Mouse (Mus musculus): ENCODE measurements around the gene Micall2.
A peak's percentile ranks its signal among the peaks of the same experiment; 100 is the strongest.
"Not testable (repeated sequence)": the region's sequence is repeated elsewhere in the genome, so short reads cannot be mapped to it uniquely, and the experiment has no call there.

Gene Micall2

DNA sequence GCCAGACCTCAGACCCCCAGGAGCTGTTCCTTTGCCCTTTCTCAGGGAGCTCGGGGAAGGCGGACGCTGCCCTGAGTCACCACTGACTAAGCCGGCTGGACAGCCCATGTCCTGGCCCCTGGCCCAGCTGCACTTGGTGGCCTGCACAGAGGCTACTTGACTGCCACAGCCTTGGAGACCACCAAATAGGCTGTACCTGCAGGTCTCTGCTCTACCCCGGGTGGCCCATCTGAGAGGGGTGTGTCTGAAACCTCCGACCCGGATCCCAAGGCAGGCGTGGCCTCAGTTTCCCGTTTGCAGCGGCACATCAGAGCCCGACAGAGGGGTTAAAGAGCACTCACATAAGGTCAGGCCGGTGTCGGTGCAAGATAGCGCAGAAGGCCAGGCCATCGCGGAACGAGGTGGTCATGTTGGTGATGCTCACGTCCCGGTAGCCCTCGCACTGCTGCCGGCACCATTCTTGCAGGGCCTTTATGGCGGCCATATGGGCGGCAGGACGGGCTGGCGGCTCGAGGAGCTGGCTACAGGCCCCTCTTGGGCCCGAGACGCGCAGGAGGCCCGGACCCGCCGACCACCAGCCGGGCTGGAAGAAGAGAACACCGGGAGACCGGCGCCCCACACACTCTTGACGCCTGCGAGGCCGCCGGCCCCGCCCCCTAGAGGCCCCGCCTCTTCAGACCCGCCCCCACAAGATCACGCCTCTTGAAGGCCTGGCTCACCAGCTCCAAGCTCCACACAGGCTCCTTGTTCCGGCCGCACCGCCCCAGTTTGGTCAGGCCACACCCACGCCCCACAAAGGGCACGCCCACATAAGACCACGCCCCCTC lies at the start of gene Micall2:
Micall2 (minus strand) TSS at position 660 of the 827 bp plus-strand sequence.
- peak; percentile 78 for DNase-seq

DNA sequence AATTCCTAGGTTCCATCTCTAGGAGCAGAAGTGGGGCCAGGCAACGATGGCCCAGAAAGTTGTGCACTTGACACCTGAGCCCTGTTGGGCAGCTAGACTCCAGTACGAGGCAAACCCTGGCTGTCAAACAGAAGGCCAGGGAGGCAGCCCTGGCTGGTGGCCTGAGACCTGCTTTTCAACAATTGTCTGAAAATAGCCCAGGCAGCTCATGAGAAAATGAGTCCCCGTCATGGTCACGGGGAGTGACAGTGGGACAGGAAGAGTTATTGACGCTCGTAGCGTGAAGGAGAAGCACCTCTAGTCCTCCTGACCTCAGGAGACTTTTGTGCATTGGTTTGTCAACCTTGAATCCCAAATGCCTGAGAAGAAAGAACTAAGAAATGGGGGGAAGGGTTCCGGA lies 45.3 kb upstream of the Micall2 start:
- no peak for DNase-seq

DNA sequence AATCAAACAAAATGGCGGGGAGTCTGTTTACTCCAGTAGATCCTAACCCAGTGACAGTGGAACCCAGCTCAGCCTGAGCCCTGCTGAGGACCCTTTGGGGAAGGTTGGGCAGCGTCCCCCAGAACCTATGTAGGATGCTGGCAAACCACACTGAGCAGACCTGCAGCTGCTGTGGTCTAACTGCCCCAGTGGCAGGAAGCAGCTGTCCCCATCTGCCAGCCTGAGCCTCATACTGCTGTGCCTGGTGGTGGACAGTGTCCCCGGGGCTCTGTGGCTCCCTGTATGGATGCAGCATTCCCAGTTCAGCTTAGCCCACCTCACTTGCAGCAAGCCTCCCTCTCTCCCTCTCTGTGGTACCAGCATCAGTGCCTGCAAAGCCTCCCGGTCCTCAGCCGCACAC lies 40.8 kb upstream of the Micall2 start:
- no peak for DNase-seq

DNA sequence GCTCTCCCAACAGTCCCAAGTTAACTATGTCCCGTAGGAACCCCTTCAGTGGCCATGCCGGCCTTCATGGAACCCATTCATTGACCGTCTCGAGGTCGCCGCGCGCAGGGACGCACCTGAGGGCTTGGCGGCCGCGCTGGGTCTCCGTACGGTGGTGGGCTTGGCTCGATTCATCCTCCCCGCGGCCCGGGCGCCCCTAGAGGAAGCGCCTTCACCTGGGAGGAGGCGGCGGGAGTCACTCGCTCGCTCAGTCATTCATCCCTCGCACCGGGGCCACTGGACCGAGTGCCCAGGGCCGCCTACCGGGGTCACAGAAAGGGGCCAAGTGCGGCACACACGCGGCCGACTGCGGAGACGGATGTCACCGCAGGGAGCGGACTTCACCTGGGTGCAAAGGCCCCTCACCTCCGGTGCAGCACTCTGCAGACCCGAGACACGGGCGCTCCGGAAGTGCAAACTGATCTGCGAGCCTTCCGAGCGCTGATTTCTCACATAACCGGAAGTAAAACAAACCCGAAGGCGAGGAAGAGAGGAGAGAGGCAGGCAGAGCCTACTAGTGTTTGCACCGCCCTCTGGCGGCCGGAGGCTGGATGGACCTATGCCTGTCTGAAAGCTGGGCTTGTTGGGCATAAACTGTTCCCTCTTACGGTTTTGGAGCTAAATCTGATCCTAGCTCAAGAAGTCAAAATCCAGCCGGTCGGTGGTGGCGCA lies 39.2 kb upstream of the Micall2 start, which contains the start of gene Ints1:
Ints1 (minus strand) TSS at position 459 of the 711 bp plus-strand sequence.
- DNase-seq: peak; percentile 92

DNA sequence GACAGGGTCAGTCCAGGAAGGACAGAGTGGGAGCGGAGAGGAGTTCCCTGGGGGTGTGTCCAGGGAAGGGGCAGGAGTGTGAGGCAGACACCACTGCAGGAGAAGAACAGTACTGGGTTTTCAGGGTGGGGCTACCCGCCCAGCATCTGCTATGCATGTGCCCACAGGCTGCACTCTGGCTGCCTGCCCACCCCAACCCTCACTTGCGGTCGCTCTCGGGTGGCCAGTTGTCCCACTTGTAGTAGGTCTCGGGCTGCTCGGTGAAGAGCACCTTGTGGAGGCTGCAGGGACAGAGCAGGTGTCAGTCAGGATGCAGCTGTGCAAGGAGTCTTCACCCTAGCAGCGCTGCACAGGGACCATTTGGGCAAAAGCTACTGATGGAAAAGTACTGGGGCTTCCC lies 32.1 kb upstream of the Micall2 start:
- DNase-seq: no peak

DNA sequence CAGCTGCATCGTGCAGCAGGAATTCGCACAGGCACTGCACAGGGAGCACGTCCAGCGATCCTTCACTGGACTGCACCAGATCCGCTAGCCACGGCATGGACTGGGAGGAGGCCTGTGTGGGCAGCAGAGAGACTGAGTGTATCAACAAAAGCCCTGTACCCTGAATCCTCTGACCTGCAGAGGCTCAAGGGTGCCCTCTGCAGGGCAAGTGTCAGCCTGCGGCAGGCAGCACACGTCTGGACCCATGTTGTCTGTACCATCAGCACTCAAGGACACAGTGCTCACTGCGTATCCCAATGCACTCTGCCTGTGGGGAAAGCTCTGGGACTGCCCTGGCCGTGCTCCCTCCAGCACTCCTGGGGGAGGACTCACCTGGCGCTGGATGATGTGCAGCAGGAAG lies 28.2 kb upstream of the Micall2 start:
- DNase-seq: no peak

DNA sequence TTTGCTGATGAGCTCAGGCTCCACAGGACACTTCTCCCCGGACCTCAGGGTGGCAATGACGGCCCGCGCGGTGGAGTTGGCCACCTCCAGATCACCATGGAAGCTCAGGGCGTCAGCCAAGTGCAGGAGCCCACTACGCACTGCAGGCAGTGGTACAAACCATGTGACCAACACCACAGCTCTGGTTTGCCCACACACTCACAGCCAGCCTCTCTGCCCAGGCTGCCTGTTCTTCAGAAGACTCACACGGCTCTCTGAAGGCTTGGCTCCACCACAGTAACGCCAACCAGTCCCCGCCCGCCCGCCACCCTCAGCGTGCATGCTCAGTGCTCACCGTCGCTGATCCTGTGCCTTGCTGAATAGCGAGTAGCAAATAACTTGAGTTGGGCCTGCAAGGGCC lies 22.0 kb upstream of the Micall2 start:
- peak; percentile 74 for DNase-seq

DNA sequence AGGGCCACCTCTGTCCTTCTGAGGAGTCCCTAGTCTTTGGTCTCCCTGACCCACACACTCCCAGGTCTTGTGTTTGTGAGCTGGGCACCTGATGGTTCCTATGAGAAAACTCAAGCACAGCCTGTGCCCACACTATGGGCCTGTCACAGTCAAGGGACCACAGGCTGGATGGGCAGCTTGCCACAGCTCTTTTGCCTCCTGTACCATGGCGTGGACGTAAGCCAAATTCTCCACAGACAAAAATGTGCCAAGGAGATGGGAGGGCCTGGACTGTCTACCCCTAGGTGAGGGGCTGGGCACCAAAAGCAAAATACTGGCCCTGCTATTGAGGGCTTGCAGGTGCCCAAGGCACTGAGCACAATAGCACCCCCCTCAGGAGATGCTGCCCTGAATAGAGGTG lies 20.4 kb upstream of the Micall2 start:
- DNase-seq: no peak

DNA sequence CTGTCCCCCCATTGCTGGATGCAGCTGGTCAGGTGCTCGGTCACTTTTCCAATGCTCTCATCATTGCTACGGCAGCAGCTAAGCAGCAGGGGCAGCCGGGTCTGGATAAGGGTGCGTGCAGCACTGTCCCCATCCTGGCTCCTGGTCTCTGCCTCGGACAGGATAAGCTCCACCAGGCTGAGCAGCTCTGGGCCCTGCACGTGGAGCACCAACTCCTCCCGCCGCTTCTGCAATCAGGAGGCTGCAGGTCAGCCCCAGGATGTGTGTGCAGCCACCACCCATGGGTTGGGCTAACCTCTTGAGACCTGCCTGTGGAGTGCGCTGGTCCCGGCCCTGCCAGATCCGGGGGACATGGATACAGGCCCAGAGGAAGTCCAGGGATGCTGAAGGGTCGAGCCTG lies 20.0 kb upstream of the Micall2 start:
- DNase-seq: no peak

DNA sequence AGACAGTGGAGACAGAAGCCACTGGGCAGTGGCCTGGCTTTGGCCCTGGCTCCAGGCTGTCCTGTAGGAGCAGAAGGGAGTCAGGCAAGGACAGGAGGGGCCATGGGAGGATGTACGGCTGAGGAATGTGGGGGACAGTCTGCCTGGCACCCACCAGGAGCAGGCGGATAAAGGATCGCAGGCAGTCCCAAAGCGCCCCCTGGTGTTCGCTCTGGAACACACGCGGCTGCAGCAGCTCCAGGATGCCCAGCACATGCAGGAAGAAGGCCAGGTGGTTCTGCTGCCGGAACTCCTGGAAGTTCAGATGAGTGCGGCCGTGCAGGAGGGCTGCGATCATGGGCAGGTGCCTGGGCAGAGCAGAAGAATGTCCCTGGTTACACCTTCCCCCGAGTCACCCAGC lies 18.6 kb upstream of the Micall2 start:
- DNase-seq: peak; percentile 65

DNA sequence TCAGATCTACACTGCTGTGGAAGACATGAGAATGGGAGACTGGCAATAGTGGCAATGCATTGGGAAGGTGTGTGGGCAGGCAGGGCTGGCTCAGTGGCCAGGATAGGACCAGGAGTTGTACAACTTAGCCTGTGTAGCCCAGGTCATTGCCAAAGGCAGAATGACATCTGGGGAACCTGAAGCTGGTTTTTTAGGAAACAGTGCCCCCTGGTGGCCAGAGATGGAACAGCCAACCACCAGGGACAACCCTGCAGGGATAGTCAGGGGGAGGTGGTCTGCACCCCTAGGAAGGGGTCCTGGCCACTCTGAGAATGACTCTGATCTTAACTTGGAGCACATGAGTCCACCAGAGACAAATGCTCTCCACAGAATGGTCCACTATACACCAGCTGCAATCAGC lies 14.4 kb upstream of the Micall2 start:
- DNase-seq: peak; percentile 42

DNA sequence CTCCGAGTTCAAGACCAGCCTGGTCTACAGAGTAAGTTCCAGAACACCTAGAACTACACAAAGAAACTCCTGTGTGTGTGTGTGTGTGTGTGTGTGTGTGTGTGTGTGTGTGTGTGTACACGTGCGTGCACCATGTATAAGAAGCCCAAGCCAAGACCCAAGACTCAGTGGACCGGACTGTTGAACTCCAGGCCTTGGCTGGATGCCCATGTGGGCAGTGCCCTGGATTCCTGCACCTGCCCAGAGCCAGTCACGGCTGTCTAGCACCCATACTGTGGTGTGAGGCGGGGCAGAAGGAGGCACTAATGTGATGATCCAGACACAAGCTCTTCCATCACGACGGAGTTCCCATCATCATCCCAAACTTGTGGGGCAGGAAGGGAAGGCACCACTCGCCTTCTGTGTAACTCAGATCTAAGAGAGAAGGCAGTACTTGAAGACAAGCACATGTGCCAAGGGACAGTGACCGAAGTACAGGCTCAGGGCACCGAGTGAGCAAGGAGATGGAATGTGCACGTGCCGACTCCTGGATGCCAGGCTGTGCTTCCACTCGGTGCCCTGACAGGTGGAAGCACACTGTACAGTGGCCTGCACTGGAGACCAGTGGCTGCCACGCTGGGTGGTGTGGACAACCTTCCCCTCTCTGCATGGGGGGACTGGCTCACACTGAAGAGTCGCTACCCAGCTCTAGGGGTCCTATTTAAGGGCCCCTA lies 13.4 kb upstream of the Micall2 start:
- no peak for DNase-seq

DNA sequence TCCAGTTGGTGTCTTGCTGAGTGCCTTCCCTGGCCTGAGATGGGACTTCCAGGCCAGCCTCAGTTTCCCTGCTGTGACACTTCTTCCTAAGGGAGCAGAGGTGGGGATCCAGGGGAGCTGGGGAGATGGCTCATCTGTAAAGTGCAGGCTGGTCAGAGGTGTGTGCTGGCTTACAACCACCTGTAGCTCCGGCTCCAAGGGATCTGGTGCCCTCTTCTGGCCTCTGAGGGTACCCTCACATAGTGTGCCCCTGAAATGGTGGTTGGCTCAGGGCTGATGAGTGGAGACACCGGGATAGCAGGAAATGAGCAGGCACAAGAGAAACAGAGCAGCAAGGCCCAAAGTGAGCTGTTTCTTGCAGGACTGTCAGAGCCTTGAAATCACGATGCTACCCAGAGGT lies 9.6 kb upstream of the Micall2 start:
- no peak for DNase-seq

DNA sequence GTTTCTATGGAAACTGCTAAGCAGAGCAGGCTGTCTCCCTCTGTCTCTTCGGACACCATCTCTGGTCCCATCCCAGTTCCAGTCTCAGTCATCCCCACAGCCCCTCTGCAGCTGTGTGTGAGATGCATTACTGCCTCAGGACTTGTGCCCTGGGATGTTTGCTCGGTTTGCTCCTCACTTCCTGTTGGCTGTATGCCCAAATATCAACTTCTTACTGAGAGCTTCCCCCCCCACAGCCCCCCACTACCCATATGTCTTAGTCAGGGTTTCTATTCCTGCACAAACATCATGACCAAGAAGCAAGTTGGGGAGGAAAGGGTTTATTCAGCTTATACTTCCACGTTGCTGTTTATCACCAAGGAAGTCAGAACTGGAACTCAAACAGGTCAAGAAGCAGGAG lies 6.5 kb upstream of the Micall2 start:
- DNase-seq: not testable (repeated sequence)

DNA sequence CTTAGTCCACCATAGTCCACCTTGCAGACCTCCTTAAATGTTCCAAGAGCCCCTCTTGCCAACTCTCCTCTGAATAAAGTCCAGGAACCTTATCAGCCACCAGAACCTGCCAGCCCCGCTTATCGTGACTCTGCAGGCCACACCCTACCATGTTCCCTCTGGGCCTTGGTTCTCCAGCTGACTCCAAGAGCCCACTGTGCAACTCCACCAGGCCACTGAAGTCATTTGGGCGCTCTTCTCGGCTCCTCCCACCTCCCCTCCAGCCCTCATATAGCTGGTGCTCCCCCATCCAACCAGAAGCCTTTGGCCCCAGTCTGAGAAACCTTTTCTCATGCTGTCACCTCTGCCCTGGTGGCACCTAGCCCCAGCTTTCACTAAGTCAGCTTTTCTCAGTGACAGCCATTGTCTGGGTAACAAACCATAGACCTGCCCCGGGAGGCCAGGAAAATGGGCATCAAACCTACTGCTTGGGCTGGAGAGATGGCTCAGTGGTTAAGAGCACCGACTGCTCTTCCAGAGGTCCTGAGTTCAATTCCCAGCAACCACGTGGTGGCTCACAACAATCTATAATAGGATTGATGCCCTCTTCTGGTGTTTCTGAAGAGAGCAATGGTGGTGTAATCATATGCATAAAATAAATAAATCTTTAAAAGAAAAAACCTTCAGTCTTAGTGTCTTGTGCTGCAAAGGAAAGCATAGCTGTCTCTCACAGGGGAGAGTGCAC lies 2.6 kb upstream of the Micall2 start:
- no peak for DNase-seq

DNA sequence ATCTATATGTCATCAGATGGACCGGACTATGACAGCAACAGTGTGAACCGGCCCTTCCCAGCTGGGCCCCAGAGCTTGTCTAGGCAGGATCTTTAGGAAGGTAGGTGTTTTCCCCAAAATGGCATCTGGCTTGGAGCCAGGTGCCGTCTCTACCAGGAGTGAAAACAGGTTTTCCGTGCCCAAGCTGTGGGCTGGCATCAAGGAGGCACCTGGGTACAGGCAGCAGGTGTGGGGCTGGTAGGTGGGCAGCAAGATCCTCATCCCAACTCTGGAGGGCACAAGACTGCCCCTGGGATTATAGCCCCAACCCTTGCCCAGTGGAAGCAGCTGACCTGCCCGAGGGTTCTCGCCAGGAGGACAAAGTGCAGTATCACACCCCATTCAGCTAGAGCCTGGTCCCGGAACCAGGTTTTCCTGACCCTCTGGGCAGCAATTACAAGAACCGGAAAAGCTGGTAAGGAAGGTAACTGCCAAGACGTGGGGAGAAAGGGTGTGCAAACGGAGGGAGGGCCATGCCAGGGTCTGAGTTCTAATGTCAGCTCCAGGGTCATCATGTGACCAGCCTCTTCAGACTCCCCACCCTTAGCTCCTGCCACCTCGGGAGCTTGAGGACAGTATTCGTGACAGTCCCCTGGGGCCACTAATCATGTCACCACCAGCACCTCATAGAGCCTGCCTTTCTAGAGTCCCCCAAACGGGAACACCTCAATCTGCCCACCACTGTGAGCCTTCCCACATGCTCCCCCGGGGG lies 1.9 kb upstream of the Micall2 start:
- no peak for DNase-seq

DNA sequence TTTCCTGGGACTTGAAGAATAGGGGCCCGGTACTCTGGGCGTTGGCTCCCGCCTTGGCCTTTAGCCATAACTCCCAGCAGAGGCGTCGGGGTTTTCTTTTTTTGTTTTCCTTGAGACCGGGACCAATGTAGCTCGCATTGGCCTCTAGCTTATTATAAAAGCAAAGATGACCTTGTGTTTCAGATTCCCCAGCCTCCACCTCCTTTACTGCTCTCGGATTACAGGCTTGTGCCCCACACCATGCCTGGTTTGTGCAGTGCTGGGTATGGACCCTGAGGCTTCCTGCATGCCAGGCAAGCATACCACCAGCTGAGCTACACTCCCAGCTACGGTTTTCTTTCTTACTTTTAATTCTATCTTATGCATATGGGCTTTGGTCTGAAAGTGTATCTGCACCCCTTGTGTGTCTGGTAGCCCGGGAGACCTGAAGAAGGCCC lies 386 bp upstream of the Micall2 start:
- no peak for DNase-seq

DNA sequence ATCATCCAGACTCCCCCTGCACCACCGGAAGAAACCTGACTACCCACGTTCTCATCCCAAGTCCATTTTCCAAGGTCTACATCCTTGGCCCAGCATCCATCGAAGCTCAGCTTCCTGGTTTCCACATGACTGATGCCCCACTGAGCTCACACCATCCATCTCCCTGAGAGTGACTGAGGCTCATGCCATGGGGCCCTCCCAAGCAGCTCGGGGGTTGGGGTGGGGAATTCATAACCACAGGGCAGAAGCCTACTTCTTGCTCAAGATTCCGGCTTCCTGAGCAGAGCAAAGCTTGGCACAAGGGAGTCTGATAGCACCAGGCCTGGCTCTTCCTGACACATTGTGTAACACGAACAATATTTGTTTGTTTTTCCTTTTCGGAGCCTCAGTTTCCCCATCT lies 1.4 kb downstream of the Micall2 start:
- DNase-seq: no peak

DNA sequence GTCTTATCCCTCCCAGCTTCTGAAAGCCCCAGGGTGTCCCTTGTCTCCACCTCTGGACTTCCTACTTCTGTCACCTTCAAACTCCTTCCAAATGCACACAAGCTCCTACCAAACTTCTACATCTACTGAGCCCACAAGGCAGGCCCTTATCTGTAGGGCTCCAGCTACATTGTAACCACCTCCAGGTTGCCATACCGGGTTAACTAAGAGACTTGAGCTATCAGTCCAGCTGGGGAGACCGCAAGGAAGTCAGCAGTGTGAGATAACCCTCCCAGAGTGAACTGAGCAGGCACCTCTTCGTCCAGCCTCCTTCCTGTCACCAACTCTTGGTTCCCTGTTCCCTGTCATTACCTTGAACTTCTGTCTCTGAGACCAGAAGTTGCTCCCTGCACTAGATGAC lies 2.1 kb downstream of the Micall2 start:
- no peak for DNase-seq

DNA sequence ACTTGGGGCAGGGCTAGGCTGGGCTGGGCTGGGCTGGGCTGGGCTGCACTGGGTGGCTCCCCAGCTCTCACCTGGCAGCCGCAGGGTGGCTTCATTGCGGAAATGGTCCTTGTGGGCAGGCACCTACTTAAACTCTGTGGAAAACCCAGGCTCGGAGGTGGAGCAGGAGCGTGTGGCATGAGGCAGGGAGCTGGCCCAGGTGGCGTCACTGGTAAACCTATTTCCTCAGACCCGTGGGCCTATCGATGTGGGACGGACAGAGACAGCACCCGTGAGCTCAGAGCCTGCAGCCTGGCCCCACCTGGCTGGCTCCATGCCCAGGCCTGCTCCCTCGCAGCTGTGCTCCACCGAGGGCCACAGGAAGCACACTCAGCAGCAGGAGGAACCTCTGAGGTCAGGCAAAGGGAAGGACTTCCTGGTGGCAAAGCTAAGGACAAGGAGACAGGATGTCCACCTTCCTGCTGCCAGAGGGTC lies 3.5 kb downstream of the Micall2 start:
- no peak for DNase-seq

DNA sequence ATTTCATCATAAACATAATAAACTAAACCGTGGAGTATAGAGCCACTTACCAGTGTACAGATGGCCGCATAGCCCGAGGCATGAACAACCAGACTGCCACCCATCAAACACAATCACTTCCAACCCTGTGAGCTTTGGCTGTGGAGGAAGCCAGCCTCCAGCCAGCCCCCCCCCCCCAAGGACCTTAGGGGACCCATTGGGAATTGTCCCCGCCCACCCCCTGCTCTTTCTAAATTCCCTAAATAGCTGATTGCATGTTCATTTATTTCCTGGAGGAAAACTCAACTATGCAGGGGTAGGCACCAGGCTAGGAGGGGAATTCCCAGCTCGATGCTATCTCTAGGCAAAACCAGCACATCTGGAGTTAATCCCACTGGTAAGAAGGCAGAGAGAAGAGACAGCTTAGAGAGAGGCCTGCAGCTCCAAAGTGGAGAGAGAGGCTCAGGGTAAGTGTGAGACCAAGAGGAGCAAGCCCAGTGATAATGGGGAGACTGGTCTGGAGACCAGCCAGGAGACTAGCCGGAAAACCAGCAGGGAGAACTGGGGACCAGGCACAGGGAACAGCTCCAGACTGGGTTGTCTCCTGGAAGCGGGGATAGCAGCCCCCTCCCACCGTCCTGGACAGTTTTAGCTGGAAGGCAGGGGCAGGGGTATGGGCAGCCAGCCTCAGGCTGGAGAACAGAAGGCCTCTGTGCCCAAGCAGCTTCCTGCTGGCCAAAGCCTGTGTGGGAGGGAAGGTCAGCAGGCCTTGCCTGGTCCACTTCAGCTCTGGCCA lies 5.2 kb downstream of the Micall2 start:
- peak; percentile 23 for DNase-seq
